Mouse (Mus musculus): ENCODE measurements around the gene Lpar1. TPM values are rescaled to one million over a fixed set of nuclear protein-coding genes. Genes with fewer than 3 reads are reported as not detected.
A peak's percentile ranks its signal among the peaks of the same experiment; 100 is the strongest.

The Lpar1 gene
- polyA plus RNA-seq, 1 experiment from 2014 or later = 20.4 TPM

DNA sequence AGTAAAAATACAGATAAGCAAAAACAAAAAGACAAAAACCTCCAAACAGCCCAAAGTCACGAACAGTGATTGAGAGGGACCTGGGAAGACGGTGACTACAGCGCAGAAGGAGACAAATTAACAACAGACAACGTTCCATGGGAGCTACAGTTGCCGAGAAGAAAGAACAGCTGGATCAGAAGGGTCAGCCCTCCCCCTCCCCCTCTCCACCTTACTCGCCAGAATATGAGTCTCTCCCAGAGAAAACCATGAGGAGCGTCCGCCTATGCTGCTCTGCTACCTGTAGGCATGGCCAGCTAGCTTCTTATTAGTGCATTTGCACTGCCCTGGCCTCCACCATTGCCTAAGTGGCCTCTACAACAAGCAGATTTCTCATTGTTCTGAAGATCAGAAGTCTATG lies 32.6 kb downstream of the Lpar1 start:
- H3K9ac ChIP-seq = no peak overlapping the region
- no peaks in the 10 kb centered on the region for H3K27me3 ChIP-seq
- H3K36me3 ChIP-seq = no peaks in the 10 kb centered on the region
- WGBS = 77% methylated on average over 8 of the region's 8 CpGs
- H3K4me3 ChIP-seq = no peak overlapping the region
- no peak overlapping the region for H3K27ac ChIP-seq (replicated peaks)
- H3K4me2 ChIP-seq = no peak overlapping the region
- H3K4me1 ChIP-seq (replicated peaks) = no peaks in the 10 kb centered on the region
- ATAC-seq (ENCODE audit: low FRiP score, low read depth) = no peak
- no peaks in the 10 kb centered on the region for H3K9me3 ChIP-seq

DNA sequence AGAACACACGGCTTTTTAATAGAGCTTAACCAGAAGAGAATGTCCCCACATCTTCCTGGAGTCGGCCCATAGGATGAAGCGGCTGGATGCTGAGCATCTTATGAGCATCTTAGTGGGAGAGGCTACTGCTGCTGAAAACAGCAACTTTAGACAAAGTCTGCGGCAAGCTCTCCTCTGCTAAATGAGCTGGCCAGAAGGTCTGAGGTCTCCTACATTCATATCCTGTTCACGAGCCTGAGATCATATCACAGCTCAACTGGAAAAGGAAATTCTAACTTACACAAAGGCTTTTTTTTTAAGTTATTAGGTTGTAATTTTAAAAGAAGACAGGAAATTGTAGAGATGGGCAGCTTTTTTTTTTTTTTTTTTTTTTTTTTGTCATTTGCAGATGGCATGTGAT lies 33.2 kb downstream of the Lpar1 start:
- no peak for ATAC-seq (ENCODE audit: low FRiP score, low read depth)
- Histone ChIP-seq H3K27ac (replicated peaks) (no peak overlapping the region), H3K36me3 (no peaks in the 10 kb centered on the region), H3K9ac (no peak overlapping the region), H3K4me3 (no peak overlapping the region), H3K9me3 (no peaks in the 10 kb centered on the region), H3K4me2 (no peak overlapping the region), H3K4me1 (replicated peaks) (no peaks in the 10 kb centered on the region), H3K27me3 (no peaks in the 10 kb centered on the region)
- 84% methylated on average over 5 of the region's 5 CpGs for WGBS

DNA sequence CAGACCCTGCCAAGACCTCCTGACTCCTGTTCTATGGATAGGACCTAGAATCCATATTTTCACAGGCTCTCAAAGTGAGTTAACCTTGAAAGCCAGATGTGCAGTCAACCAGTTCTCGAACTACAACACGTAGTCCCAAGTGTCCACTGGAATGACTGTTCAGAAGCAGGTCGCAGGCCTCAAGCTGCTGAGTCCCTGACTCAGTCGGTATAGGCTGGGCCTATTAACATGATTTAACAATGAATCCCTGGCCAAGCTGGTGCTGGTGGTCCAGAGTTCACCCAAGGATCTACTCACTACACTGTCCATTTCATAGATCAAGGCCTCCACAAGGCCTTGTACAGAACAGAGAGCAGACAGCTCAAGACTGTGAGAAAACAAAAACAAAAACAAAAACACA lies 33.8 kb downstream of the Lpar1 start:
- Histone ChIP-seq H3K27ac (replicated peaks) (no peak overlapping the region), H3K4me3 (no peak overlapping the region), H3K27me3 (no peaks in the 10 kb centered on the region), H3K4me2 (no peak overlapping the region), H3K36me3 (no peaks in the 10 kb centered on the region), H3K9ac (no peak overlapping the region), H3K4me1 (replicated peaks) (no peaks in the 10 kb centered on the region), H3K9me3 (no peaks in the 10 kb centered on the region)
- ATAC-seq (ENCODE audit: low FRiP score, low read depth) = no peak
- WGBS = 86% methylated on average over 4 of the region's 4 CpGs

DNA sequence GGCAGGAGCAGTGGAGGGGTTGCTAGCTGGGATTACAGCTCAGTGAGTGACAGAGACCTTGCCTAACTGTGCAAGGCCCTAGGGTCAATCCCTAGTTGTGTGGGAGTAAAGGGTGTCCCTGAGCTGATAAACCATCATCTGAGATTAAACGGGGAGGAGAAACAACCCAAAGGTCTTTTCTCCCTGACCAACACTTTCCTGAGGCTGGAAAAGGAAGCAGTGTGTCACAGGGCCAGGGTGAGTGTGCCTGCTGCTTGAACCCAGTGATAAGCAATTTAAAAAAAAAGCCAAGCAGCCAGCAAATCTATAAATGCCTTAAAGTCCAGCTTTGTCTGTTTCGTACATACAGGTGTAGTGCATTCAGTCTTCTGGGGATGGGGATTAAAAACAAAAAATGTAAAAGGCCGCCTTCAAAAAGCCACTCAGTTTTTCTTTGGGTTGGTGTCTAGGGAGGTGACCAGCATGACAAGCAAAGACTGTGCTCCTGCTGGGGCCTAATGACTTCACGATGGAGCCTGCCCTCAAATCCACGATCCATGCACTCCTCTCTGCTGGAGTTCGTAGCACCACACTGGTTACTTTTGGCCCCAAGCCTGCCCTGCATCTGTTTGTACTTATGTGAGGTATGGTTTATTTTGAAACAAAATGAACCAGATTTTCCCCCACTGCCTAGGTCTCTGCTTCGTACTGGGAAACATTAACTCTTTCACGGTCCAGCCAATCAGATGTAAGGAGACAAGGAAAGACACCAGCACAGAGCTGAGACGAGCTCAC lies 35.3 kb downstream of the Lpar1 start:
- H3K4me1 ChIP-seq (replicated peaks) = no peaks in the 10 kb centered on the region
- H3K36me3 ChIP-seq = no peaks in the 10 kb centered on the region
- 49% methylated on average over 9 of the region's 9 CpGs for WGBS
- H3K9me3 ChIP-seq = no peaks in the 10 kb centered on the region
- no peak overlapping the region for H3K27ac ChIP-seq (replicated peaks)
- H3K27me3 ChIP-seq = no peaks in the 10 kb centered on the region
- H3K4me3 ChIP-seq = no peak overlapping the region
- H3K4me2 ChIP-seq = no peak overlapping the region
- ATAC-seq (ENCODE audit: low FRiP score, low read depth) = no peak
- H3K9ac ChIP-seq = no peak overlapping the region

DNA sequence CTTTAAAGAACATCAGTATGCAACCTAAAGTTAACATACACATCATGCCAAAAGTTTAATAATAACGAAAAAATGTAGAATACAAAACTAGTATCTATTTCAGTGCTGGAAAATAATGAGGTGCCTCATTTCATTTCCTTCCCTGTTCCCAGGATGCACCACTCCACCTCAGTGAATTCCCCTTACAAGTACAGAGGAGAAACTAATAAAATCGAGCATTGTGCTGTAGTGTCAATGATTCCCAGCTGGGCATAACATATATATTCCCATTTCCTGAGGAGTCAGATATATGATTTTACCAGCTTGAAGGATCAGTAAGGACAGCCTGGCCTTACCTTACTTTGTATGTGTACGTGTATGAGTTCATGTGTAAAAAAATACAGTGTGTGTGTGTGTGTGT lies 36.9 kb downstream of the Lpar1 start:
- H3K9ac ChIP-seq = no peak overlapping the region
- no peaks in the 10 kb centered on the region for H3K36me3 ChIP-seq
- no peaks in the 10 kb centered on the region for H3K4me1 ChIP-seq (replicated peaks)
- no peak overlapping the region for H3K4me2 ChIP-seq
- no peak overlapping the region for H3K4me3 ChIP-seq
- no peak overlapping the region for H3K27ac ChIP-seq (replicated peaks)
- no peaks in the 10 kb centered on the region for H3K27me3 ChIP-seq
- ATAC-seq (ENCODE audit: low FRiP score, low read depth) = no peak
- H3K9me3 ChIP-seq = no peaks in the 10 kb centered on the region
- 75% methylated on average over 3 of the region's 3 CpGs for WGBS

DNA sequence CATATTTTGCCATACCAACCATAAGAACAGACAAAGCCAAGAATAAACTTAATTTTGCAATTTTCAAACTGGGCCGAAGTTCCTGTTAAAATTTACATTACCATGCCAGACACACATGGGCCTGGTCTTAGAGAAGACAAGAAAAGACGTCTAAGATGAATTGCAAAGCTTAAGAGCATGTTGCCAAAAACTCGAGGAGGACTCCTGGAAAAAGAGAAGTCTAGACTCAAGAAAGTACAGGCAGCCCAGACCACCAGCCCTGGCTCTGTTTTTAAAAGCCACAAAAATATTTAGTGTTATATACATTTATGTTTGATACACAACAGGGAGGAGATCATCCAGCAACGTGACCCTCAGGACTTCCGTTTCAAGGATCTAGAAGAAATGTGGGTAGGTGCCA lies 37.5 kb downstream of the Lpar1 start:
- H3K27ac ChIP-seq (replicated peaks) = no peak overlapping the region
- 86% methylated on average over 5 of the region's 5 CpGs for WGBS
- no peak overlapping the region for H3K4me3 ChIP-seq
- ATAC-seq (ENCODE audit: low FRiP score, low read depth) = no peak
- no peaks in the 10 kb centered on the region for H3K4me1 ChIP-seq (replicated peaks)
- H3K36me3 ChIP-seq = no peaks in the 10 kb centered on the region
- H3K27me3 ChIP-seq = no peaks in the 10 kb centered on the region
- H3K9ac ChIP-seq = no peak overlapping the region
- no peaks in the 10 kb centered on the region for H3K9me3 ChIP-seq
- no peak overlapping the region for H3K4me2 ChIP-seq

DNA sequence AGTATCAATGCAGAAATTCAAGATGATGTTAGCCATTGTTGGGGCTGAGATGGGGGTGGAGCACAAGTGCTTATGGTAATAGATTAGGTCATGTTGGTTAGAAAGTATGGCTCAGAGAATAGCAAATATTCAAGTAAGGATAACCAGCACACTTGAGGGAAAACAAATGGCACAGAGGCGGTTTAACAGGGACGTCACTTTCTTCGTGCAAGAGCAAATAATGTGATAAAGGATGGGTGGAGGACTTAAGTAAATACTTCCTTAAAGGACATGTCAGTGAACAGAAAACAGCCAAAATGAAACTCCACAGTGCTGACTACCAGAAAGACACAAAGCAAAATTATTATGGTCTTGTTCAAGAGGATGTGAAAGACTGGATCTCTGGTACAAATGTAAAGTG lies 42.1 kb downstream of the Lpar1 start:
- no peaks in the 10 kb centered on the region for H3K36me3 ChIP-seq
- no peak overlapping the region for H3K4me3 ChIP-seq
- no peaks in the 10 kb centered on the region for H3K27me3 ChIP-seq
- H3K9ac ChIP-seq = no peak overlapping the region
- 91% methylated on average over 3 of the region's 3 CpGs for whole genome bisulfite sequencing
- H3K4me1 ChIP-seq (replicated peaks) = no peaks in the 10 kb centered on the region
- H3K27ac ChIP-seq (replicated peaks) = no peak overlapping the region
- H3K9me3 ChIP-seq = no peaks in the 10 kb centered on the region
- ATAC-seq (ENCODE audit: low FRiP score, low read depth) = no peak
- H3K4me2 ChIP-seq = no peak overlapping the region

DNA sequence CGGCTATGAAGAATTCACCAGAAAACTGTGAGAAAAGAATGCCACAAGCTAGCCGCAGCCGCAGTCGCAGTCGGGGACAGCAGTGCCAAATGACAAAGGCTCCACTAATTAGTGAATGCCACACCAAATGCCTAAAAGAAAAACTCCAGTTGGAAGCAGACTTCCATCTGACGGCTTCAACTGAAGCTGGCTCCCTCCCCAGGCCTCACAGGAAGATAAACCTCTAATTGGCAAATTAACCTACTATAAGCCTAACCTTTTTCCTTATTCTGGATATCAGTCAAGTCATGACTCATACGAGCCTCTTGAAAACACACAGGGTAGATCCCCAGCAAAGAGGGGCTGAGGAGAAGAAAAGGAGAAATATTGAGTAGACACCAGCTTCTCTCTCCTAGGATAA lies 44.9 kb downstream of the Lpar1 start:
- Histone ChIP-seq H3K4me3 (no peak overlapping the region), H3K9ac (no peak overlapping the region), H3K36me3 (no peaks in the 10 kb centered on the region), H3K9me3 (no peaks in the 10 kb centered on the region), H3K27ac (replicated peaks) (0 out of 2 replicates have a peak overlapping the region, but pooled peaks have one; percentile 7), H3K27me3 (no peaks in the 10 kb centered on the region), H3K4me1 (replicated peaks) (no peaks in the 10 kb centered on the region), H3K4me2 (no peak overlapping the region)
- 46% methylated on average over 7 of the region's 7 CpGs for WGBS
- ATAC-seq (ENCODE audit: low FRiP score, low read depth) = no peak

DNA sequence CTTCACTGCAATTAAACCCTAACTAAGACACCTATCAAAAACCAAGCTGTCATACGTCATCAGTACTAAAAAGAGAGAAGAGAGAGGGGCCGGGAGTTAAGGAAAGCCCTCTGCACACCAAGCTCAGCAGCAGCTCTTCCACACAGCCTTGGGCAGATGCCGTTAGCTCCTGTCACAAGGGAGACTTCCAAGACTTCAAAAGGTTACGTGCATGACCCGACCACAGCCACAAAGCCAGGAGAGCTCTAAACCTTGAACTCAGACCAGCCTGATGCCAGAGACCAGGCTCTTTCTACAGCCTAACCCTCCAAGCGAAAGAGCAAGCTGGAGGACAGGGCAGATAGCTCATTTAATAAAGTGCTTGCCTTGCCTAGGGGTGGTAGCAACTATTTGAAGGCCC lies 46.2 kb downstream of the Lpar1 start:
- H3K9ac ChIP-seq = no peak overlapping the region
- no peak overlapping the region for H3K27ac ChIP-seq (replicated peaks)
- H3K27me3 ChIP-seq = no peaks in the 10 kb centered on the region
- H3K4me3 ChIP-seq = no peak overlapping the region
- H3K36me3 ChIP-seq = no peaks in the 10 kb centered on the region
- no peak for ATAC-seq (ENCODE audit: low FRiP score, low read depth)
- no peaks in the 10 kb centered on the region for H3K4me1 ChIP-seq (replicated peaks)
- 89% methylated on average over 6 of the region's 6 CpGs for WGBS
- H3K4me2 ChIP-seq = no peak overlapping the region
- H3K9me3 ChIP-seq = no peaks in the 10 kb centered on the region

DNA sequence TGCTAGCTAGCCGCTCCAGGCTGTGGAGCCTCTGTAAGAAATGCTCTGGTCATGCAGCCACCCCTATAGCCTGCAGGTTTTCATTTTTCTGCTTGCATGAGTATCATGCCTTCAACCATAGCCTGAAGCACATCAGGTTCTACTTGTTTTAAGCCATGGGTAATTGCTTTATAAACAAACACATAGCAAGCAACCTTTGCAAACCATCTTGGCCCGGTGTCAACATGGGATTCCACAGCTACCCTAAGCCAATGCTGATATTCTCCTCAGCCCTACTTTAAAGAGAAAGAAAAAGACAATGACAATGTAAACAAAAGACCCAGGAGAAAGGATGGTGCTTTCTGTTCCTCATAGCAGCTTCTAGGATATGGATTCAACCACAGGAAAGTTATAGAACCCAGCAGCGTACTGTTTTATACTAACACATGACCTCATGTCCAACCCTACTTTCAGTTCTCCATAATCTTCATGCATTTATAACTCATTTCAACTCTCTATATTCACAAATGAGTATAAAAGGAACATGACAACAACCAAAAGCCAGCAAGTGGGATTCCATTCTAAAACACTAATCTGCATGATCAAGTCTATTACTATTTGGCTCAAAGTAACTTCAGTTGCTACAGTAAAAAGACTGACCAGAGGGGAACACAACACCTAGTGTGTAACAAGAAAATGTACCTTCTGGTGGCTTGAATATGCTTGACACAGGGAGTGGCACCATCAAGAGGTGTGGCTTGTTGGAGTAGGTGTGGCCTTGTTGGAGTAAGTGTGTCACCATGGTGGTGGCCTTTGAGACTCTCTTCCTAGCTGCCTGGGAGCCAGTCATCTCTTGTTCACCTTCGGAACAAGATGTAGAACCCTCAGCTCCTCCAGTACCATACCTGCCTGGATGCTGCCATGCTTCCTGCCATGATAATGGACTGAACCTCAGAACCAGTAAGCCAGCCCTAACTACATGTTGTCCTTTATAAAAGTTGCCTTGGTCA lies 46.9 kb downstream of the Lpar1 start:
- H3K4me3 ChIP-seq = no peak overlapping the region
- H3K9me3 ChIP-seq = no peaks in the 10 kb centered on the region
- no peak overlapping the region for H3K9ac ChIP-seq
- no peak overlapping the region for H3K4me2 ChIP-seq
- no peak overlapping the region for H3K27ac ChIP-seq (replicated peaks)
- WGBS = 94% methylated on average over 4 of the region's 4 CpGs
- no peaks in the 10 kb centered on the region for H3K27me3 ChIP-seq
- no peak for ATAC-seq (ENCODE audit: low FRiP score, low read depth)
- H3K36me3 ChIP-seq = no peaks in the 10 kb centered on the region
- H3K4me1 ChIP-seq (replicated peaks) = no peaks in the 10 kb centered on the region

DNA sequence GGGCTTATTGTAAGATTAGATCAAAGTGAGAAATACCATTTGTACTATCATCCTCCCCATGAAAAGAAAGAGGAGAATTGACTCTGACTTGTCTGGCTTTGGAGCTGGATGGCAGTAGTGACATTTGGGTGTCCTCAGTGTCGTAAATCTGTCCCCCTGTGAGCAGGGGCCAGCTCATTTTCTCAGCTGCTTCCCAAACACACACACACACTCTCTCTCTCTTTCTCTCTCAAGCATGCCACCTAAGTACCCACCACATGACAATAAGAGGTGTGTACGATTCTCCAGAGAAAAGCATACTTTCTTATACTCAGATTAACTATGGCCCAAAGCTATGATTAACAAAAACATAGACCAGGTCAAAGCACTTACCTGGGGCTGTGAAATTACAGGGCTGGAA lies 49.4 kb downstream of the Lpar1 start:
- Histone ChIP-seq H3K9ac (no peak overlapping the region), H3K4me3 (no peak overlapping the region), H3K4me1 (replicated peaks) (peaks cover 12% of the 10 kb centered on the region; the same call in 1 of the 2 replicates), H3K9me3 (no peaks in the 10 kb centered on the region), H3K27me3 (no peaks in the 10 kb centered on the region), H3K36me3 (no peaks in the 10 kb centered on the region), H3K27ac (replicated peaks) (no peak overlapping the region), H3K4me2 (no peak overlapping the region)
- 89% methylated on average over 2 of the region's 2 CpGs for WGBS
- ATAC-seq (ENCODE audit: low FRiP score, low read depth) = no peak

DNA sequence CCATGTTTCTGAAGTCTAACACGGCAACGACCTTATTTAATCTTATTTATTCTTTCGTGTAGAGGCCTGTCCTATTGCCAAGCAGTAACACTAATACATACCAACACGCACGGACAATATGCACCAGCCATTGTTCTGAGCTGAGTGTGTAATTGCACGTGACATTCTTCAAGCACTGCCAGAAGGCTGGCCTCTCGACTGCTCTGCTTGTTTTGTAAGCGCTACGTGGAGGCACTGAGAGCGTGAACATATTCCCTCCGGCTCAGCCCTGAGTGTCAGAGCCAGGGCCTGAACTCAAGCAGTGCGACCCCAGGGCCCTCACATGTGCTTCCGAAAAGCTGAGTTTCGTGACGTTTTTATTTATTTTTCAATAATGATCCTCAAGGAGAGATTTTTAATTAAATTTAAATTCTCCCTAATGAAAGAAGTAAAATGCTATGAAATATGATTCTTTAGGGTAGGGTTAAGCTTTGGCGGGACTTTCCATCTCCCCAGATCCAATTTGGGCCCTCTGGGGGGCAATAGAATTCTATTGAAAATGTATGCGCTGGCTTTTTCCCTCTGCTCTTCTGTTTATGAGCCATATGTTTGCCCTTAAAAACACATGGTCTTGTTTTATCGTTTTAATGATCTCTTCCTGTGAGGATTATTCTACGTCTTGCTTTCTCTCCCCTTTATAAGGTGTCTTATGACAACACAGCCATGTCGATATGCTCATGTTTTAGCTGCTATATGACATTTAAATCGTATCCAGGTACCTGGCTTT lies 52.5 kb downstream of the Lpar1 start:
- 47% methylated on average over 21 of the region's 21 CpGs for WGBS
- no peaks in the 10 kb centered on the region for H3K27me3 ChIP-seq
- ATAC-seq (ENCODE audit: low FRiP score, low read depth) = peak; percentile 59; the same call in 1 of the 2 replicates
- no peaks in the 10 kb centered on the region for H3K36me3 ChIP-seq
- no peaks in the 10 kb centered on the region for H3K9me3 ChIP-seq
- no peak overlapping the region for H3K27ac ChIP-seq (replicated peaks)
- H3K9ac ChIP-seq = no peak overlapping the region
- no peak overlapping the region for H3K4me2 ChIP-seq
- peaks cover 13% of the 10 kb centered on the region; the same call in 1 of the 2 replicates for H3K4me1 ChIP-seq (replicated peaks)
- H3K4me3 ChIP-seq = no peak overlapping the region
